Mouse (Mus musculus): ENCODE results near the gene Cops2.

- no peak for TF ChIP-seq POLR2A (IDR thresholded peaks at IDR 0.05; ENCODE audit: low read depth, low read length)
- no peak for TF ChIP-seq CTCF (IDR thresholded peaks at IDR 0.05; ENCODE audit: borderline replicate concordance, insufficient read depth, low read length)
Measured at GRCm38 (mm10) chr2:125792879-125793261, 66.1 kb downstream of the Cops2 start.

All from embryonic fibroblast, embryonic 13.5 days (primary cell).